Mouse (Mus musculus) heart, adult 8-10 months (tissue): Measurements from ENCODE around the gene Fbln2. TPM values are rescaled to one million over a fixed set of nuclear protein-coding genes. Genes with fewer than 3 reads are reported as not detected.

Experiments
- total RNA-seq, 4 experiments: library from RNA; stranded (reverse); gene quantifications; 2 replicates each; pipeline ENCODE4 v1.2.4; 2022

The Fbln2 gene
- total RNA-seq, 4 experiments from 2014 or later: 42.1 to 59.3 (median 49.9) TPM

Other genes with a start within 250 kb of the Fbln2 start
- 100 to 1,000 TPM; 164 to 183 (median 169) TPM for gene Iqsec1, start 223.8 kb upstream of the Fbln2 start, total RNA-seq
- gene Nup210, start 95.6 kb upstream of the Fbln2 start, total RNA-seq: 1 to 10 TPM; 2.9 to 5.5 (median 3.2) TPM
- 10 to 100 TPM; 20.1 to 24.7 (median 23.3) TPM for gene Hdac11, start 55.8 kb upstream of the Fbln2 start, total RNA-seq
- not detected for gene Wnt7a, start 198.9 kb downstream of the Fbln2 start, total RNA-seq